ENCODE assay signal across 9 mouse cellular contexts in genomic region chr14:84440903-84441302, GRCm38 (mm10). TPM values are rescaled to one million over a fixed set of nuclear protein-coding genes. Genes with fewer than 3 reads are reported as not detected.
DNase-seq lines count a peak whose midpoint lies in the region; ATAC-seq and TF ChIP-seq lines count a peak whose summit lies in the region.
"Had no signal": no experiment of that assay in that cellular context is flagged by ENCODE, and none has a peak within 500 bp of the region (broad histone marks: within the 10 kb centered on the region; RNA-seq: fewer than 3 reads in every experiment).

No protein-coding gene starts in this region.

- H3K4me3 ChIP-seq in cerebellum, adult 2 months (replicated peaks; ENCODE audit: insufficient read depth, low read depth, low read length): no peak overlapping the region
- no peak overlapping the region for H3K4me3 ChIP-seq in kidney, postnatal 0 days (replicated peaks; ENCODE audit: low read depth, low read length)
- H3K4me3 ChIP-seq in embryonic facial prominence, embryonic 11.5 days (ENCODE audit: low read depth, low read length): no peak overlapping the region
- H3K4me3 ChIP-seq: embryonic facial prominence, embryonic 12.5 days had no signal

- 25% methylated on average over 2 of the region's 2 CpGs for WGBS in cerebellum, adult 2 months
- 10% methylated on average over 2 of the region's 2 CpGs for WGBS in kidney, postnatal 0 days
- 13% methylated on average over 2 of the region's 2 CpGs for WGBS in embryonic facial prominence, embryonic 11.5 days

- H3K4me1 ChIP-seq in cerebellum, adult 2 months (ENCODE audit: control insufficient read depth, insufficient read depth, low read length): peaks cover 7% of the 10 kb centered on the region; the same call in 1 of the 2 replicates
- no peaks in the 10 kb centered on the region; the same call in none of the 2 replicates for H3K4me1 ChIP-seq in kidney, postnatal 0 days (replicated peaks; ENCODE audit: insufficient read depth, low read length)
- H3K4me1 ChIP-seq in embryonic facial prominence, embryonic 11.5 days (ENCODE audit: control insufficient read depth, insufficient read depth, low read length): no peaks in the 10 kb centered on the region
- H3K4me1 ChIP-seq: embryonic facial prominence, embryonic 12.5 days had no signal

- no peak for TF ChIP-seq CTCF in cerebellum, adult 2 months (IDR thresholded peaks at IDR 0.05; ENCODE audit: borderline replicate concordance, insufficient read depth, low read depth, low read length)
- peak; percentile 68 for TF ChIP-seq CTCF in kidney, postnatal 0 days (IDR thresholded peaks at IDR 0.05; ENCODE audit: low read depth)

- H3K9ac ChIP-seq in kidney, postnatal 0 days (ENCODE audit: low read depth, low read length): no peak overlapping the region
- H3K9ac ChIP-seq in embryonic facial prominence, embryonic 11.5 days (replicated peaks; ENCODE audit: low read length): no peak overlapping the region
- H3K9ac ChIP-seq: embryonic facial prominence, embryonic 12.5 days had no signal

- no peak for TF ChIP-seq POLR2A in cerebellum, adult 2 months (IDR thresholded peaks at IDR 0.05; ENCODE audit: borderline replicate concordance, insufficient read depth, low read length)

- H3K27ac ChIP-seq in cerebellum, adult 2 months (ENCODE audit: insufficient read depth, low read length): no peak overlapping the region
- H3K27ac ChIP-seq in kidney, postnatal 0 days: no peak overlapping the region
- H3K27ac ChIP-seq in embryonic facial prominence, embryonic 11.5 days (replicated peaks; ENCODE audit: low read depth, low read length): no peak overlapping the region
- H3K27ac ChIP-seq: embryonic facial prominence, embryonic 12.5 days had no signal

- H3K9me3 ChIP-seq in kidney, postnatal 0 days (replicated peaks; ENCODE audit: low read length): no peaks in the 10 kb centered on the region
- H3K9me3 ChIP-seq in embryonic facial prominence, embryonic 11.5 days (replicated peaks; ENCODE audit: control insufficient read depth, low read length): no peaks in the 10 kb centered on the region
- H3K9me3 ChIP-seq: embryonic facial prominence, embryonic 12.5 days had no signal

- DNase-seq in cerebellum, adult 2 months: peak; percentile 4 to 16
- DNase-seq in cerebellum, adult 9-10 months: no peak
- DNase-seq in kidney, postnatal 0 days (ENCODE audit: low spot score): peak; percentile 55
- DNase-seq in kidney, adult 9 months: no peak
- DNase-seq in 416B (ENCODE audit: low read depth): peak; percentile 29
- DNase-seq in embryonic facial prominence, embryonic 11.5 days (ENCODE audit: low spot score): peak; percentile 64
- DNase-seq in spleen, postnatal 36 days (ENCODE audit: low spot score in 2 of 2): no peak
- DNase-seq in urinary bladder, adult 2 months (ENCODE audit: low spot score): no peak

- no peak for ATAC-seq in kidney, postnatal 0 days (replicated peaks; ENCODE audit: low FRiP score, low read depth)
- no peak for ATAC-seq in embryonic facial prominence, embryonic 11.5 days (replicated peaks; ENCODE audit: insufficient number of reproducible peaks, low FRiP score, low TSS enrichment, low read depth)

- H3K27me3 ChIP-seq in cerebellum, adult 2 months (ENCODE audit: control insufficient read depth, insufficient read depth, low read length): peaks cover 3% of the 10 kb centered on the region; the same call in 1 of the 2 replicates
- H3K27me3 ChIP-seq in kidney, postnatal 0 days (ENCODE audit: insufficient read depth, low read length): peaks cover 17% of the 10 kb centered on the region
- no peaks in the 10 kb centered on the region for H3K27me3 ChIP-seq in embryonic facial prominence, embryonic 11.5 days (ENCODE audit: control insufficient read depth, insufficient read depth, low read length)
- H3K27me3 ChIP-seq: embryonic facial prominence, embryonic 12.5 days had no signal

- H3K4me2 ChIP-seq in kidney, postnatal 0 days (ENCODE audit: low read length): no peak overlapping the region
- H3K4me2 ChIP-seq in embryonic facial prominence, embryonic 11.5 days (ENCODE audit: low read depth, low read length): no peak overlapping the region
- H3K4me2 ChIP-seq: embryonic facial prominence, embryonic 12.5 days had no signal

- no peaks in the 10 kb centered on the region for H3K36me3 ChIP-seq in kidney, postnatal 0 days (ENCODE audit: insufficient read depth, low read length)
- H3K36me3 ChIP-seq in embryonic facial prominence, embryonic 11.5 days (replicated peaks; ENCODE audit: control insufficient read depth, insufficient read depth, low read depth, low read length): no peaks in the 10 kb centered on the region
- H3K36me3 ChIP-seq: embryonic facial prominence, embryonic 12.5 days had no signal

RNA-seq across cellular contexts. Expression of gene Pcdh17, which starts 2.5 kb away (rescaled TPM):
- polyA plus RNA-seq in cerebellum, adult 2 months (2012; rRNA removed): 8.3 and 9.3 TPM in 2 replicates
- polyA plus RNA-seq in kidney, postnatal 0 days (2015; fragmentation: Nextera tagmentation; extraction: Ambion mirVana): 6.7 and 6.8 TPM in 2 replicates
- 5.7 and 7.0 TPM in 2 replicates for polyA plus RNA-seq in embryonic facial prominence, embryonic 11.5 days (2014; fragmentation: Nextera tagmentation; extraction: Ambion mirVana)
- polyA plus RNA-seq in urinary bladder, adult 2 months (2012; rRNA removed): 1.0 and 1.5 TPM in 2 replicates

Comparison
In these comparisons a context has a peak if more than half of its experiments do, and no peak if none do; other contexts are left out.
1. DNase-seq: peak in cerebellum, adult 2 months (2 of 2), kidney, postnatal 0 days (single experiment), 416B (single experiment) and embryonic facial prominence, embryonic 11.5 days (single experiment); none in cerebellum, adult 9-10 months (single experiment), kidney, adult 9 months (single experiment), spleen, postnatal 36 days (0 of 2) and urinary bladder, adult 2 months (single experiment).